Mouse (Mus musculus) right cerebral cortex, adult 2 months (tissue): Measurements from ENCODE around the gene Dmd.

Source experiments
- DNase-seq, 2 experiments: peaks; one replicate each; pipeline ENCODE4 v3.0.0; 2021 to 2022; ENCODE audit warnings: low spot score in 2 of 2

The Dmd gene

GRCm38 (mm10) chrX:84364981-84365380, 1416.3 kb downstream of the Dmd start:
- no peak for DNase-seq

GRCm38 (mm10) chrX:84435608-84436007, 1486.9 kb downstream of the Dmd start:
- DNase-seq: peak in 1 of 2 experiments; percentile 3

- DNase-seq: no peak
Observed at GRCm38 (mm10) chrX:84436556-84436955, 1487.9 kb downstream of the Dmd start.

GRCm38 (mm10) chrX:84442996-84443395, 1494.3 kb downstream of the Dmd start:
- DNase-seq: no peak

GRCm38 (mm10) chrX:84443985-84444384, 1495.3 kb downstream of the Dmd start:
- DNase-seq: no peak

- no peak for DNase-seq
Observed at GRCm38 (mm10) chrX:84444638-84445037, 1496.0 kb downstream of the Dmd start.

DNA sequence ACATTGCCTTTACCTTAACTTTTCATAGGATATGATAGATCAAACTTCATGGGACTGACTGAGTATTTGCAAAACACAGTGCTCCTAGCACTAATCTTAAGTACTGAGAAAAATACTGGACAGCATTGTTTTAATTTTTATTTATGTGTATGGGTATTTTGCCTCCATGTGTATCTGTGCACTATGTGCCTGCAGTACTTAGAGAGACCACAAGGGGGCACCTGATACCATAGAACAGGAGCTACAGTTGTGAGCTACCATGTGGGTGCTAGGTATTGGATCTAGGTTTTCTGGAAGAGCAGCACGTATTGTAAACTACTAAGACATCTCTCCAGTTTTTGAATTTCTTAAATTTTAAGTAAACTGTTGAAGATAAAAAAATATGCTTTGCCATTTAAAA, 1505.8 kb downstream of the Dmd start:
- DNase-seq: no peak

GRCm38 (mm10) chrX:84514650-84515366, 1566.1 kb downstream of the Dmd start:
- peak in 1 of 2 experiments; percentile 2 for DNase-seq

DNA sequence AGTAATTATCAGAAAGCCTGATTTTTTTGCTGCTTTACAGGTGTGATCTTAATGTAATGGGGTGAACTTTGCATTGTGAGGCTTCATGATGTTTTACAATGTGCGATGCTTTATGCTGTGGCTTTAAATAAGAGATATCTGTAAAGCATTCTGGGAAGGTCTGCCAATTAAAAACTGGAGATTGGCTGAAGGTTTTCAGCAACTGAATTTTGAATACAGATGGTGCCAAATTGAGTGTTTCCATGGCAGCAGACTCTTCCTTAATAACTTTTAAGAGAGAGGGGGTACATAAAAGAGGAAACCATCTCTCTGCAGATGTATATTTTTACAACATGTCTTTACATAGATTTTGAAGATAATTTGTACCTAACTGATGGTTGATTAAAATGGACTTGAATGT, 1603.3 kb downstream of the Dmd start:
- DNase-seq: no peak

DNA sequence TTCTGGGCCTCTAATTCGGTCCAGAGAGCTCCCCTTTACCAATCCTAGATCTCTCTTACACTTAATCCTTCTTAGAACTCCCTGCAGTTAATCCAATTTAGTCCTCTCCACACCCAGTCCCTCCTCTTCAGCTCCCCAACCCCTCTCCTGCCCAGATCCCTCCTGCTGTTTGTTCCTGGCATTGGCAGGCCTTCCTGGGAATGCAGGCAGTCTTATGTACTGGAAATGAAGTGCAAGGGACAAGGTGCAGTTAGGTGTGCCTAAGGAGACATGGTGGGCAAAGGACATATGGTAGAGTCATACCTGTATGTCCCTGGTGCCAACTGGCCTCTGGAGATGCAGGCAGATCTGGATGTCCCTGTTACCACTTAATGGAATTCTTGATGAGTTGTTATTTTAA, 1604.8 kb downstream of the Dmd start:
- no peak for DNase-seq

- DNase-seq: no peak
Observed at GRCm38 (mm10) chrX:84598476-84598875, 1649.8 kb downstream of the Dmd start.

DNA sequence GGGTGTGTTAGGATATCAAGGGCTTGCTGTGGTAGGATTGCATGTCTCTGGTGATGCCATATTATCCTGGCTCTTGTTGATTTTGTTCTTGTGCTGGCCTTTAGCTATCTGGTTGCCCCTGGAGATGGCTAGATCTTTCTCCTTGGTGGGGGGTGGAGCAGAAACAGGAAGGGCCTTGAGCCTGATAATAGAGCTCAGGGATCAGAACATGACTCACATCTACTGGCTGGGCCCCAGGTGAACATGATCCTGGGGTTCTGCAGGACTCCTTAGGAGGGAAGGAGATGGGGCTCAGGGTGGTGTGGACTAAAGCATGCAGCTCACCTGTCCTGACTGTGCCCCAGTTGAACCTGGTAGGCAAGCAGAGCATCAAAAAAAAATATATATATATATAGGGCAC, 1691.8 kb downstream of the Dmd start:
- DNase-seq: no peak

- no peak for DNase-seq
Observed at GRCm38 (mm10) chrX:84747683-84748082, 1799.0 kb downstream of the Dmd start.

- peak; percentile 18 to 25 for DNase-seq
Observed at GRCm38 (mm10) chrX:84860012-84860647, 1911.5 kb downstream of the Dmd start.

DNA sequence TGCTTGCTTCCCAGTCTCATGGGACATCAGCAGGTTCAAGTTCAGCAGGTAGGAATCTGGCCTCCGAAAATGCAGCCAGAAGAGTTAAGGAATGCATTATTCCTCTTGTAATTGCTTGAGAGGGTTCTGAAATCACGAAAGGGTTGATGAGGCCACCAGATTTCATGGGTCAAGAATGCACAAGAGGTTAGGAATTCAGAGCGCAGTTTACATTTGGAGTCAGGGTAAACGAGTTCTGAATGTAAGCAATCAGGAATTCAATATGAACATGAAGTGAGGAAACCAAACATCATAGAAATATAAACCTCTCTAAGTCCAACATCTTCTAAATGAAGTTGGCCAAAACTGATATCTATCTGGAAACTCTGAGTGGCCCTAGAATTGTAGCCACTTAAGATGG, 1924.4 kb downstream of the Dmd start:
- DNase-seq: no peak

DNA sequence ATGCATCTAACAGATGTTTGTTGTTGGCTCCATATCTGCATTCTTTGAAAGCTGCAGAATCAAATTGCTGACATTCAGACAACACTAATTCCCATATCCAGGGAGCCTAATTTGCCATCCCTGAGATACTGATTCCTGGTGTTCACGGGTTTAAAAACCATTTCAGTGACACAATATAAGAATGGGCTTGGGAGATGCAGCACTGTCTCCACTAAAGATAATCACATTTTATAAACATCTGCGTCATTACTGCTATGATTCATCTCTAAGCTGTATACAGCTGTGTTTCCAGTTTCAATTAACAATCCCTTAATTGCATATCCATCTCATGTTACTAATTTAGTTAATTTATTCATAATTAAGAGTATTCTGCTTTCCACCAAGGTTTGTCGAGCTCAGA, 1929.5 kb downstream of the Dmd start:
- no peak for DNase-seq

GRCm38 (mm10) chrX:84932715-84933473, 1984.2 kb downstream of the Dmd start:
- peak; percentile 16 to 19 for DNase-seq

DNA sequence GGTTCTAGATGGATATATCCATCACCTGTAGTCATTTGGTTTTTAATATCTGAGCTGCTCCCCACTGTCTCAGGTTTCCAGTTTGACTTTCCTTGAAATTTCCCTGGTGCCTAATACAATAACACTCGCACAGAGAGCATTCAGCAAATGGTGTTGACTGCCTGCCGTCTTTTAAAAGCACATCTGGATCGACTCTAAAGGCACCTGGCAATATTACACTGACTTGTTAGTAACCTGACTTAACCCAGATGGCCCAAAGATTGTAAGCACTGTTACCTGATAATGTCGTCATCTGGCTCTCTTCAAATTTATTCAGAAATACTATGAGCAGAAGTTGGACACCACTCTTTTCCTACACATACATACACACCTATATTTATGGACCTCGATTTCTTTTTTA, 2011.9 kb downstream of the Dmd start:
- no peak for DNase-seq

DNA sequence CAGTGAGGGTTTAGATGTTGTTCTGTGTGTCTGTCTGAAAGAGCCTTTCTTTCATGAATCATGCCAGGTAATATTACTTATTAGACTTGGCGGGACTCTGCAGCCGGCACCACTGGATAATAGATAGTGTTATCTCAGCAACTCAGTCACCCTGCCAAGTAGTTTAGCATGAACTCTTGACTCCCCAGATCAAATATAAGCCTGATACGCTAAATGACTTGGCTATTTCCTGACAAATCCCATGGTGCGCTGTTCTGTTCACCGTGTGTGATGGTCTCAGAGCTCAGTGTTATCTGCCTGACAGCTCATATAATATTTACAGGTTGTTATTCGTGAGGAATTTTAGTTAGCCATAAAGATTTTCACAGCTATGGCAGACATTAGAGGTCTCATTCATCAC, 2012.3 kb downstream of the Dmd start:
- no peak for DNase-seq

DNA sequence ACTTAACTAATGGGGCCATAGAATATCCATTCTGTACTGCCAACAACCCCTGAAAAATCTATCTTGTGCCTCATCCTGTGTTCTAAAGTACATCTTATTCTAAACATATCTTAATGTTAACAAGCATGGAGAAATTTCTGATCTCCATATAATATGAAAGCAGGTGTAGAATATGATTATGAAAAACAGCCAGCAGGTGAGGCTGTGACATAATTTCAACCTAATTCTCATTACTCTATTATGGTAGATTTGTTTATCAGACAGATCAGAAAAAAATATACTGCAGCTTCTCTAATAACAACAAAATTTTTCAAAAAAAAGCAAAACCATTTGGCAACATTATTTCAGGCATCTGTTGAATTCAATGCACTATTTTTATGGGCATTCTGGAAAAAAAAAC, 2059.6 kb downstream of the Dmd start:
- DNase-seq: no peak

DNA sequence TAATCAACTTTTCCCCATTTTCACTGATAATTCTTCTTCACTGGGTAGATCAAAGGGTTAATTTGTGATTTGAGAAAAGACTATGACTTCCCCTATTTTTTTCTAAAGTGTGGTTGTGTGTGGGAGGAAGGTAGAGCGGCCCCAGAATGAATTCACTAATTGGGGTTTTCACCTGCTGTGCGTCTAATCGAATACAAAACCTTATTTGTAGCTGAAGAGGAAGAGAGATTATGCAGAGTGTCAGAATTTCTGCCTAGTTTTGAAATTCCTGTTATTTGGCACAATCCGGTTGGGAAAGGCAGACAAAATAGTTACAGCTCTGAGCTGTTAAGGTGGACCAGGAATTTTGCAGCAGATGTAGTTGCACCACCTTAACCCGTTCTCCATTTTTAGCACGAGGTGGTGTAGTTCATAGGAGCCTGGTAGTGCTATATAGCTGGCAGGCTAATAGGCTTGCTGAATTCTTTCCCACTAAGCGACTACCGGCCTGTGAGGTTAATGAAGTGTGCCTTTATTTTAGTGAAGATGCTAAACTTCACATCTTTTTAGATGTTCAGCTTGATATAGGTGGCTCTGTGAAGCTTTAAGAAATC, 2092.9 kb downstream of the Dmd start:
- no peak for DNase-seq

DNA sequence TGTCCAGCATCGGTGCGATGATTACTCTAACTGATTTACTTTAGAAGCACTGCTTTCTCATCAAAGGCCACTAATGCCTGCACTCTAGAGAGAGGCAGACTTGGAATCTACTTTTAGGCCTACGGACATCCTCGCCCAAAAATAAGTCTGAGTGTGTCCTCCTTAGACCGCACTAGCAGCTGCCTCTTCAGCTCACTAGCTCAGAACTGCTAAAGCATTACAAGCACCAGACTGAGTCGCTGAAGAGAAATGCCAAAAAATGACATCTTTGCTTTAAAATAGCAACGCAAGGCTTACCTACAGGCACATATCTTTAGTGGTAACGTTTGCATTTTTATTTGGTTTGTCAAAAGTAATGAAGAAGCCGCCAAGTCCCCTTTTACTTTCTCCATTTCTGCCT, 2098.0 kb downstream of the Dmd start:
- DNase-seq: no peak
